Mouse (Mus musculus) erythroblast, embryonic 14.5 days (primary cell): Measurements from ENCODE around the gene Cbx2.

ENCODE experiments used
- GATA1 ChIP-seq: IDR thresholded peaks from 2 replicates; pipeline ENCODE4 v1.6.1; 2012; ENCODE audit warnings: low read length, inconsistent platforms, mixed read lengths
- TAL1 ChIP-seq: IDR thresholded peaks from 3 replicates; pipeline ENCODE4 v1.6.1; 2012; ENCODE audit warnings: low read length, inconsistent platforms, mixed read lengths

DNA sequence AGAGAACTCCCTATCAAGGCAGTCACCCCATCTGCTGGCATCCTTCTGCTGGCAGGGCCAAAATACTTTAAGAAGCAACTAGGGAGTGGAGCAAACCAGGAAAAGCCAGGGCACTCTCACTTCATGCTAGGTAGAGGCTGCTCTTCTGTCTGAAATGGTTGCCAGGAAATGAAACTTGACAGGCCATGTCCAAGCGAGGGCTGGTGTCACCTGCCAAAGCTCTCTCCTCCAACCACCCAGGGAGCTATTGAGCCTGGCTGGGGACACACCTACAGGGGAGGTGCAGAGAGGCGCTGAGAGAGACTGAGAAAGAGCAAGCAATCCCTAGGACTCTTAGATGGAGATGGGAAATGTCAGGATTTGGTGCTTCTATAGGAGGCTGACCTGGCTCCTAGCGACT, 36.5 kb downstream of the Cbx2 start:
- TF ChIP-seq TAL1 (no peak), GATA1 (no peak)
